Comparison of ENCODE assay signal across 8 mouse cellular contexts in the genomic region with DNA sequence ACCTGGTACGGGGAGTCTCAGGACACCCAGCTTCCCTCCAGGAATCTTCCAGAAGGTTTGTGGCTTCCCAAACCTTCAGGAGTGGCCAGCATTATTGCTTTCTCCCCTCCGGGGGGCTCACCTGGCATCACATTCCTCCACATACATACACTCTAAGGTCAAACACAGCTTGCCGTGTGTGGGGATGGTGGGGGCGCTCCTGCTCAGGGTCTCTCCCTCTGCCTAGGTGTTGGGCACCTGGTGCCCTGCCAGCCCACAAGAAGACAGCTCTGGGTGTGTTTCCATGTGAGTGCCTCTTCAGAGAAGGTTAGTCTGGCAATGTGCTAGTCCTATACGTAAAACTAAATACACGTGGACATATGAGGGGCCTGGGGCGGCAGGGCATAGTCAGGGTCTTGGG. TPM values are rescaled to one million over a fixed set of nuclear protein-coding genes. Genes with fewer than 3 reads are reported as not detected.
DNase-seq lines count a peak whose midpoint lies in the region; ATAC-seq and TF ChIP-seq lines count a peak whose summit lies in the region.

No protein-coding gene starts in this region.

- peaks cover 19% of the 10 kb centered on the region for H3K4me1 ChIP-seq in hindbrain, embryonic 12.5 days
- peaks cover 22% of the 10 kb centered on the region for H3K4me1 ChIP-seq in midbrain, embryonic 12.5 days
- peaks cover 3% of the 10 kb centered on the region; the same call in 1 of the 2 replicates for H3K4me1 ChIP-seq in cerebellum, adult 2 months (ENCODE audit: control insufficient read depth, insufficient read depth, low read length)

- TF ChIP-seq POLR2A in cerebellum, adult 2 months (IDR thresholded peaks at IDR 0.05; ENCODE audit: borderline replicate concordance, insufficient read depth, low read length): no peak

- no peaks in the 10 kb centered on the region for H3K9me3 ChIP-seq in hindbrain, embryonic 12.5 days (replicated peaks)
- no peaks in the 10 kb centered on the region for H3K9me3 ChIP-seq in midbrain, embryonic 12.5 days

- no peak overlapping the region for H3ac ChIP-seq in C2C12 (ENCODE audit: control insufficient read depth, insufficient read length, low read depth)

- no peaks in the 10 kb centered on the region for H3K79me2 ChIP-seq in C2C12 (ENCODE audit: control insufficient read depth, insufficient read depth)

- H3K4me3 ChIP-seq in C2C12 (ENCODE audit: insufficient read depth, poor library complexity, severe bottlenecking): peak overlapping the region; percentile 71
- 0 out of 2 replicates have a peak overlapping the region, but pooled peaks have one; percentile 63 for H3K4me3 ChIP-seq in hindbrain, embryonic 12.5 days
- peak overlapping the region; percentile 64 for H3K4me3 ChIP-seq in midbrain, embryonic 12.5 days
- H3K4me3 ChIP-seq in cerebellum, adult 2 months (replicated peaks; ENCODE audit: insufficient read depth, low read depth, low read length): no peak overlapping the region

- ATAC-seq in CD4-positive, CD25-positive, alpha-beta regulatory T cell, adult 4 months: no peak
- no peak for ATAC-seq in hindbrain, embryonic 12.5 days (ENCODE audit: low FRiP score)
- 0 out of 2 replicates have a peak, but pooled peaks have one; percentile 13 for ATAC-seq in midbrain, embryonic 12.5 days (ENCODE audit: low FRiP score, low read depth)

- H3K4me2 ChIP-seq in hindbrain, embryonic 12.5 days (replicated peaks): peak overlapping the region; percentile 99
- peak overlapping the region; percentile 97 for H3K4me2 ChIP-seq in midbrain, embryonic 12.5 days (replicated peaks)

- H3K27me3 ChIP-seq in C2C12 (ENCODE audit: control insufficient read depth, insufficient read depth, insufficient read length): no peaks in the 10 kb centered on the region
- peaks cover 43% of the 10 kb centered on the region for H3K27me3 ChIP-seq in hindbrain, embryonic 12.5 days
- H3K27me3 ChIP-seq in midbrain, embryonic 12.5 days: peaks cover 55% of the 10 kb centered on the region
- peaks cover 1% of the 10 kb centered on the region; the same call in 1 of the 2 replicates for H3K27me3 ChIP-seq in cerebellum, adult 2 months (ENCODE audit: control insufficient read depth, insufficient read depth, low read length)

- no peak for TF ChIP-seq CTCF in C2C12 (IDR thresholded peaks at IDR 0.05; ENCODE audit: control insufficient read depth, insufficient read depth, insufficient read length)
- TF ChIP-seq CTCF in cerebellum, adult 2 months (IDR thresholded peaks at IDR 0.05; ENCODE audit: borderline replicate concordance, insufficient read depth, low read depth, low read length): no peak

- peaks cover 34% of the 10 kb centered on the region for H3K36me3 ChIP-seq in C2C12 (ENCODE audit: control insufficient read depth, insufficient read depth)
- no peaks in the 10 kb centered on the region for H3K36me3 ChIP-seq in hindbrain, embryonic 12.5 days
- no peaks in the 10 kb centered on the region for H3K36me3 ChIP-seq in midbrain, embryonic 12.5 days

- H3K9ac ChIP-seq in hindbrain, embryonic 12.5 days: no peak overlapping the region
- no peak overlapping the region for H3K9ac ChIP-seq in midbrain, embryonic 12.5 days (replicated peaks)

- no peak overlapping the region for H3K27ac ChIP-seq in hindbrain, embryonic 12.5 days
- H3K27ac ChIP-seq in midbrain, embryonic 12.5 days (replicated peaks): no peak overlapping the region
- H3K27ac ChIP-seq in cerebellum, adult 2 months (ENCODE audit: insufficient read depth, low read length): no peak overlapping the region

- DNase-seq in CD4-positive, CD25-positive, alpha-beta regulatory T cell, adult 2 months (ENCODE audit: low read depth, low spot score): peak; percentile 20
- DNase-seq in cerebellum, adult 2 months: no peak
- no peak for DNase-seq in left cerebral cortex, adult 18-20 months (ENCODE audit: low spot score in 2 of 2)
- no peak for DNase-seq in cerebellum, adult 18-20 months

- 39% methylated on average over 7 of the region's 7 CpGs for WGBS in hindbrain, embryonic 12.5 days
- 45% methylated on average over 7 of the region's 7 CpGs for WGBS in midbrain, embryonic 12.5 days
- WGBS in cerebellum, adult 2 months: 71% methylated on average over 7 of the region's 7 CpGs

- H3K79me3 ChIP-seq in C2C12 (ENCODE audit: low read depth): no peaks in the 10 kb centered on the region

TF ChIP-seq in C2C12, 6 proteins besides CTCF, POLR2A, EP300 and RAD21:
- TF ChIP-seq USF1 (IDR thresholded peaks at IDR 0.05; ENCODE audit: low read depth): no peak
- no peak for TF ChIP-seq MYOD1 (IDR thresholded peaks at IDR 0.05; ENCODE audit: control insufficient read depth, insufficient read length, low read depth)
- TF ChIP-seq CEBPB (IDR thresholded peaks at IDR 0.05; ENCODE audit: low read depth): no peak
- no peak for TF ChIP-seq MYOG (IDR thresholded peaks at IDR 0.05; ENCODE audit: control insufficient read depth, extremely low read depth, insufficient read length)
- no peak for TF ChIP-seq MAX (IDR thresholded peaks at IDR 0.05)
- no peak for TF ChIP-seq FOSL1 (IDR thresholded peaks at IDR 0.05; ENCODE audit: insufficient read depth, low read length, poor library complexity, severe bottlenecking)
TF ChIP-seq in C2C12: peak in this region for 0.

RNA-seq across cellular contexts. Expression of gene Phf19, which starts 1.2 kb away (rescaled TPM):
- 1 to 10 TPM; 1.9 TPM for polyA plus RNA-seq in CD4-positive, CD25-positive, alpha-beta regulatory T cell, adult 4 months (2017; shearing (Covaris generic))
- polyA plus RNA-seq in C2C12 (2012; fragmentation: generic; extraction: Trizol): 7.6 TPM
- polyA plus RNA-seq in hindbrain, embryonic 12.5 days (2016; fragmentation: Nextera tagmentation; extraction: Ambion mirVana): 1.6 TPM in 2 replicates
- polyA plus RNA-seq in midbrain, embryonic 12.5 days (2016; fragmentation: Nextera tagmentation; extraction: Ambion mirVana): 2.7 and 4.1 TPM in 2 replicates
- 1.7 and 2.2 TPM in 2 replicates for polyA plus RNA-seq in cerebellum, adult 2 months (2012; rRNA removed)
- total RNA-seq in left cerebral cortex, adult 18-20 months (2021): 1 to 10 TPM in 1 of 2 experiments, under 1 TPM in 1; 0.87 to 1.3 TPM

RNA-seq across cellular contexts. Expression of gene Psmd5, which starts 37.8 kb away (rescaled TPM):
- polyA plus RNA-seq in CD4-positive, CD25-positive, alpha-beta regulatory T cell, adult 4 months (2017; shearing (Covaris generic)): 10 to 100 TPM; 70.7 to 89.2 TPM
- polyA plus RNA-seq in C2C12 (2012; fragmentation: generic; extraction: Trizol): 38.2 TPM
- polyA plus RNA-seq in hindbrain, embryonic 12.5 days (2016; fragmentation: Nextera tagmentation; extraction: Ambion mirVana): 92.0 and 97.1 TPM in 2 replicates
- 106 and 107 TPM in 2 replicates for polyA plus RNA-seq in midbrain, embryonic 12.5 days (2016; fragmentation: Nextera tagmentation; extraction: Ambion mirVana)
- polyA plus RNA-seq in cerebellum, adult 2 months (2012; rRNA removed): 47.9 and 52.9 TPM in 2 replicates
- 10 to 100 TPM; 38.1 to 41.5 TPM for total RNA-seq in left cerebral cortex, adult 18-20 months (2021)

RNA-seq across cellular contexts. Expression of gene Cutal, which starts 38.4 kb away (rescaled TPM):
- polyA plus RNA-seq in CD4-positive, CD25-positive, alpha-beta regulatory T cell, adult 4 months (2017; shearing (Covaris generic)): not detected
- polyA plus RNA-seq in C2C12 (2012; fragmentation: generic; extraction: Trizol): 0.02 TPM
- 0.23 TPM in 1 of 2 replicates, not detected in the other for polyA plus RNA-seq in hindbrain, embryonic 12.5 days (2016; fragmentation: Nextera tagmentation; extraction: Ambion mirVana)
- polyA plus RNA-seq in midbrain, embryonic 12.5 days (2016; fragmentation: Nextera tagmentation; extraction: Ambion mirVana): 0.28 TPM in 1 of 2 replicates, not detected in the other
- 0.88 and 0.89 TPM in 2 replicates for polyA plus RNA-seq in cerebellum, adult 2 months (2012; rRNA removed)
- total RNA-seq in left cerebral cortex, adult 18-20 months (2021): under 1 TPM; 0.23 to 0.53 TPM

RNA-seq across cellular contexts. Expression of gene Traf1, which starts 49.0 kb away (rescaled TPM):
- polyA plus RNA-seq in CD4-positive, CD25-positive, alpha-beta regulatory T cell, adult 4 months (2017; shearing (Covaris generic)): 100 to 1,000 TPM; 300 to 441 TPM
- polyA plus RNA-seq in C2C12 (2012; fragmentation: generic; extraction: Trizol): 1.8 TPM
- 1.1 and 2.3 TPM in 2 replicates for polyA plus RNA-seq in hindbrain, embryonic 12.5 days (2016; fragmentation: Nextera tagmentation; extraction: Ambion mirVana)
- 0.35 and 1.3 TPM in 2 replicates for polyA plus RNA-seq in midbrain, embryonic 12.5 days (2016; fragmentation: Nextera tagmentation; extraction: Ambion mirVana)
- 8.4 and 9.1 TPM in 2 replicates for polyA plus RNA-seq in cerebellum, adult 2 months (2012; rRNA removed)
- 1 to 10 TPM; 1.5 to 3.1 TPM for total RNA-seq in left cerebral cortex, adult 18-20 months (2021)
